Mouse (Mus musculus) naive thymus-derived CD4-positive, alpha-beta T cell, adult 5 months (primary cell): ENCODE results near the gene Gm11939. TPM values are rescaled to one million over a fixed set of nuclear protein-coding genes. Genes with fewer than 3 reads are reported as not detected.

Experiments used
- polyA plus RNA-seq: library from polyadenylated mRNA; unstranded; fragments of 100-300 nt; shearing (Covaris generic); gene quantifications from one replicate; pipeline ENCODE4 v1.2.1, GENCODE M21; 2017

Gene Gm11939
- polyA plus RNA-seq = not detected

DNA sequence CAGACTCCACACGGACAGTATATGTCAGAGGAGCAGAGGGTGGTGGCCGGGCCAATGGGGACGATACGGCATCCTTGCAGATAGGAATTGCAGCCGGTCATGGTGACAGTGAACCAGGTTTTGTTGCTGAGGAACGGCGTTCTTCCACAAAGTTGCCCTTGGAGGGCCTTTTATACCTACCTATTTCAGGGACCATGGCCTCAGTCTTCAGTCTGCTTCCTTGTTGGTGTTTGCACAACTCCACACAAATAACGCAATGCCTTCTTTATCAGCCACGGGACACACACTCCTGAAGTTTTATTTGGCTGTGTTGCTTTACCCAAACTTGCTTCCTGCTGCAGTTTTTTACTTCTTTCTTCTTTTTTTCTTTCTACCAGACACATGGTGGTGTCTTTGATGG, at the start of gene Gm11939:
Gene Gm11939, minus strand, starts transcription at position 101 of the 400 bp plus-strand sequence.

DNA sequence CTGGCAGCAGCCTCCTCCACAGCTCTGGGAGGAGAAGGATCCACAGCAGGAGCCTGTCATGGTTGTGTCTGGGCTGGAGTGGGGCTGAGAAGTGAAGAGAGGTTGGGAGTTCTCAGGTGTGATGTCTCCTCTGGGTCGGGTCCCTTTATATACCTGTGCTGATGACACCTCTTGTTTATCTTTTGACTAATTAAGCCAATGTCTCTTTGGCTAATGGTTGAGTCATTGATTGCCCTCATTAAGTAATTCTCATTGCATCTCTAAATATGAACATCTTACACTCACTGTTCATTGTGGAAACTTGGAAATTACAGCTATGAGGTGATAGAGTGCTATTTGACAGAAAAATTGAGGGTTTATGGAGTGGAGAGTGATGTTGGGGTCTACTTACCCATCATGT, 43.9 kb upstream of the Gm11939 start, which contains the start of gene Gm11938:
Gene Gm11938, minus strand, starts transcription at position 101 of the 400 bp plus-strand sequence.

DNA sequence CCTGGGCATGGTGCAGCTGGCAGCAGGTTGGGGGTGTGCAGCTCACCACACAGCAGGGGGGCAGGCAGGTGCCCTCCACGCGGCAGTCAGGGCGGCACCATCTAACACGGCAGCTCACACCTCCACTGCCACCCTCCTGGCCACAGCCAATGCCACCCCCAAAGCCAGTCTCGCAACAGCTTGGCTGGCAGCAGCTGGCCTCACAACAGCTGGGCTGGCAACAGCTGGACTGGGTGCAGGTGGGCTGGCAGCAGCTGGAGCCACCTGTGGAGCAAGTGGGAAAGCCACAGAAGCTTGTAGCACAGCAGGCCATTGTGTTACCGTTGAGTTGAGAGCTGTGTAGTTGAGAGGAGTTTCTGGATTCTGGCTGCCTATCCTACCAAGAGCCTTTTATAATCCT, 38.5 kb upstream of the Gm11939 start, which contains the start of gene Krtap9-3:
Gene Krtap9-3, minus strand, starts transcription at position 364 of the 400 bp plus-strand sequence.

DNA sequence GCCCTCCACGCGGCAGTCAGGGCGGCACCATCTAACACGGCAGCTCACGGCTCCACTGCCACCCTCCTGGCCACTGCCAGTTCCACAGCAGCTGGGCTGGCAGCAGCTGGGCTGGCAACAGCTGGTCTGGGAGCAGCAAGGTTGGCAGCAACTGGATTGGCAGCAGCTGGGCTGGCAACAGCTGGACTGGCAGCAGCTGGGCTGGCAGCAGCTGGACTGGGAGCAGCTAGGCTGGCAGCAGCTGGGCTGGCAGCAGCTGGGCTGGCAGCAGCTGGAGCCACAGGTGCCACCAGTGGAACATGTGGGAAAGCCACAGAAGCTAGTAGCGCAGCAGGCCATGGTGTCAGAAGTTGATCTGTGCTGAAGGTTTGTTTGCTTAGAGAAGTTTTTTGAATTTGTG, 31.7 kb upstream of the Gm11939 start, which contains the start of gene Krtap1-3:
Gene Krtap1-3, minus strand, starts transcription at position 359 of the 400 bp plus-strand sequence.

DNA sequence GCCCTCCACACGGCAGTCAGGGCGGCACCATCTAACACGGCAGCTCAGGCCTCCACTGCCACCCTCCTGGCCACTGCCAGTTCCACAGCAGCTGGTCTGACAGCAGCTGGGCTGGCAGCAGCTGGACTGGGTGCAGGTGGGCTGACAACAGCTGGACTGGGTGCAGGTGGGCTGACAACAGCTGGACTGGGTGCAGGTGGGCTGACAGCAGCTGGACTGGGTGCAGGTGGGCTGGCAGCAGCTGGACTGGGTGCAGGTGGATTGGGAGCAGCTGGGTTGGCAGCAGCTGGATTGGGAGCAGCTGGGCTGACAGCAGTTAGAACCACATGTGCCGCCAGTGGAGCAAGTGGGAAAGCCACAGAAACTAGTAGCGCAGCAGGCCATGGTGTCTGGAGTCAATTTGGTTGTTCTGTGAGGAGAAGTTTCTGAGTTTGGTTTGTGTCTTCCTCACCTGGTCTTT, 24.0 kb upstream of the Gm11939 start, which contains the start of gene Krtap1-4:
Gene Krtap1-4, minus strand, starts transcription at position 410 of the 460 bp plus-strand sequence.

DNA sequence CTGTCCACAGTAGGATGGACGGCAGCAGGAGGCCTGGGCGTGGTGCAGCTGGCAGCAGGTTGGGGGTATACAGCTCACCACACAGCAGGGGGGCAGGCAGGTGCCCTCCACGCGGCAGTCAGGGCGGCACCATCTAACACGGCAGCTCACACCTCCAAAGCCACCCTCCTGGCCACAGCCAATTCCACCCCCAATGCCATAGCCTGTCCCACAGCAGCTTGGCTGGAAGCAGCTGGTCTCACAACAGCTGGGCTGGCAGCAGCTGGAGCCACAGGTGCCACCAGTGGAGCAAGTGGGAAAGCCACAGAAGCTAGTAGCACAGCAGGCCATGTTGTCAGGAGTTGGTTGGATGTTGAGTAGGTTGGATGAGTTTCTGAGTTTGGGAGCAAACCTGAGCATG, 21.4 kb upstream of the Gm11939 start, which contains the start of gene Krtap1-5:
Gene Krtap1-5, minus strand, starts transcription at position 381 of the 400 bp plus-strand sequence.

DNA sequence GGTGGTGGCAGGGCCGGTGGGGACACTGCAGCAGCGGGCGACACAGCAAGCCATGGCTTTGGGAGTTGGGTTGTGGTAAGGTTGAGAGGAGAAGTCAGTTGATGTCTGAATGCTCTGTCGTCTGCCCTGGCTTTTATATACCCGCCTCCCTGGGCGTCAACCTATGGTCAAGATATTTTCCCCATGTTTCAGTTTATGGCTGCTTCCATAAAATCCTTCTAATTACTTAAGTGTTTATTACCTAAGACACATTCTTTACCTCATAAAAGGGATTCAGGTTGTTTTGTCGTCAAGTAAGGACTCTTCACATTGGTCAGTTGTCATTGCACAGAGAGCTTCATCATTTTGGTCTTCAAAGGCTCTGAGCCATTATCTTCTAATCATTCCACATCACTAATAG, 7.3 kb upstream of the Gm11939 start, which contains the start of gene Krtap3-1:
Gene Krtap3-1, minus strand, starts transcription at position 101 of the 400 bp plus-strand sequence.

DNA sequence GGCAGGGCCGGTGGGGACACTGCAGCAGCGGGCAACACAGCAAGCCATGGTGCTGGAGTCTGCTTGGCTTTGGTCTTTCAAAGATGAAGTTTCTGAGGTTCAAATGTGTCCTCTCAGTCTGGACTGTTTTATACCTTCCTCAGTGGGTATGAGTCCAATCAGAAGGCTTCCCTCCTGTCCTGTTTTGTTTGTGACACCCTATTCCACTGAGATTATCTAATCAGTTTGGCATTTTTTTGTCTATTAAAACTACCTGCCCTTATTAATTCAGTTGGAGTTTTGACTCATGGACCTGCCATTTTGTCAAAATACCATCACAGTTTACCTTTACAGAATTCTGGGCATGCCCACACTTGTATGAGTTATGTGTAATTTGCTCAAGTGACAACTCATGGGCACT, 2.5 kb downstream of the Gm11939 start, which contains the start of gene Krtap3-2:
Gene Krtap3-2, minus strand, starts transcription at position 101 of the 400 bp plus-strand sequence.

DNA sequence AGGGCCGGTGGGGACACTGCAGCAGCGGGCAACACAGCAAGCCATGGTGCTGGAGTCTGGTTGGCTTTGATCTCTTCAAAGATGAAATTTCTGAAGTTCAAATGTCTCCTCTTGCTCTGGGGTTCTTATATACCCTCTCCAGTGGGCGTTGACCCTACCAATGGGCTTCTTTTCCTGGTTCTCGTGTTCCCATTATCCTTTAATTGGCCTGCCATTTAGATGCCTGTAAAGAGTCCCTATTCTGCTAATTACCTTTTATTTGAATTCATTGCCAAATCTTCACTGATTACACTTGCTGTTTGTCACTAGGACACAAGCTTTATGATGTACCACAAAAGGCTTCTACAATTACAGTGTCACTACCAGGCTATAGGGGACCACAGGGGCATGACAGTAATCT, 8.5 kb downstream of the Gm11939 start, which contains the start of gene Krtap3-3:
Gene Krtap3-3, minus strand, starts transcription at position 101 of the 400 bp plus-strand sequence.

DNA sequence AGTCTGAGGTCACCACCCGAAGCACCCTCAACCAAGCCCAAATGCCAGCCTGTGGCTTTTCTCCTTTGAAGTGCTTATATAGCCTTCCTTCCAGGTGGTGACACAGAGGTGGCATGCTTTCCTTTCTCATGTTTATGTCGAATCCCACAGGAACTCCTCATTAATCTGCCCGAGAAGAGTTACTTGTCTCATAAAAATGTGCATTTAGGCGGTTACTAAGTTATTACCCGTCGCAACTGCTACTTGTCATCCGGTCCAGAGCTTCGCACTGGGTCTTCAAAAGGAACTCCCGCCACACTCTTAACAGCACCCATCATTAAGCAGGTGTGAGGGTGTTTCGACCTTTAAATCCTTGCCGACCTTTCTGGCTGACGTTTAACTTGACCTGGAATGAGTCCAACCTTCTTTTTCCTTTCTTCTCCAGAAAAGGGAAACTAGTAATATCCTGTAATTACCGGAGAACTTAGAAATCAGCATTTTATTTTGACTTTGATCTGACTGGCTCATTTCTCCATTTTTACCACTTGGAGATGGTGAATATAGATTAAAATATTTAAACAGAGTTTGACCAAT, 37.9 kb downstream of the Gm11939 start, which contains the start of gene Krt39:
Gene Krt39, minus strand, starts transcription at position 51 of the 573 bp plus-strand sequence.

Other genes starting within 250 kb of the Gm11939 start
- not detected for gene Krt25, start 236.5 kb downstream of the Gm11939 start, polyA plus RNA-seq
- gene Krt26, start 221.5 kb downstream of the Gm11939 start, polyA plus RNA-seq = not detected
- gene Krt27, start 208.4 kb downstream of the Gm11939 start, polyA plus RNA-seq = not detected
- not detected for gene Krt28, start 184.6 kb downstream of the Gm11939 start, polyA plus RNA-seq
- gene Krt10, start 170.1 kb downstream of the Gm11939 start, polyA plus RNA-seq = 8.2 TPM
- gene Krt12, start 137.2 kb downstream of the Gm11939 start, polyA plus RNA-seq = not detected
- gene Krt20, start 121.3 kb downstream of the Gm11939 start, polyA plus RNA-seq = not detected
- gene Krt23, start 66.3 kb downstream of the Gm11939 start, polyA plus RNA-seq = not detected
- gene Krt39, start 38.1 kb downstream of the Gm11939 start, polyA plus RNA-seq = not detected
- gene Krt40, start 16.3 kb downstream of the Gm11939 start, polyA plus RNA-seq = not detected
- gene Krtap3-3, start 8.6 kb downstream of the Gm11939 start, polyA plus RNA-seq = not detected
- gene Krtap3-2, start 2.6 kb downstream of the Gm11939 start, polyA plus RNA-seq = not detected
- gene Krtap3-1, start 7.2 kb upstream of the Gm11939 start, polyA plus RNA-seq = not detected
- not detected for gene Krtap1-5, start 21.6 kb upstream of the Gm11939 start, polyA plus RNA-seq
- gene Krtap1-4, start 24.2 kb upstream of the Gm11939 start, polyA plus RNA-seq = not detected
- gene Krtap1-3, start 31.9 kb upstream of the Gm11939 start, polyA plus RNA-seq = not detected
- gene Krtap9-3, start 38.6 kb upstream of the Gm11939 start, polyA plus RNA-seq = not detected
- gene Gm11938, start 43.8 kb upstream of the Gm11939 start, polyA plus RNA-seq = not detected
- not detected for gene Gm11937, start 50.7 kb upstream of the Gm11939 start, polyA plus RNA-seq
- not detected for gene Krtap2-4, start 55.4 kb upstream of the Gm11939 start, polyA plus RNA-seq
- not detected for gene Gm11562, start 61.0 kb upstream of the Gm11939 start, polyA plus RNA-seq
- gene Krtap4-1, start 68.8 kb upstream of the Gm11939 start, polyA plus RNA-seq = not detected
- gene Krtap4-2, start 75.6 kb upstream of the Gm11939 start, polyA plus RNA-seq = not detected
- not detected for gene Krtap4-7, start 84.6 kb upstream of the Gm11939 start, polyA plus RNA-seq
- not detected for gene Gm11555, start 90.8 kb upstream of the Gm11939 start, polyA plus RNA-seq
- not detected for gene Gm11563, start 99.5 kb upstream of the Gm11939 start, polyA plus RNA-seq
- not detected for gene Krtap4-6, start 106.5 kb upstream of the Gm11939 start, polyA plus RNA-seq
- gene Gm14190, start 131.3 kb upstream of the Gm11939 start, polyA plus RNA-seq = not detected
- not detected for gene Gm14180, start 174.8 kb upstream of the Gm11939 start, polyA plus RNA-seq
- gene Gm11595, start 213.4 kb upstream of the Gm11939 start, polyA plus RNA-seq = not detected
- gene Krtap4-8, start 221.2 kb upstream of the Gm11939 start, polyA plus RNA-seq = not detected
- gene Krtap4-9, start 225.7 kb upstream of the Gm11939 start, polyA plus RNA-seq = not detected
- gene Gm11596, start 234.0 kb upstream of the Gm11939 start, polyA plus RNA-seq = not detected
- gene Gm11569, start 239.5 kb upstream of the Gm11939 start, polyA plus RNA-seq = not detected
- gene Gm11554, start 245.0 kb upstream of the Gm11939 start, polyA plus RNA-seq = not detected